Mouse (Mus musculus) testis, adult 2 months (tissue): ENCODE measurements around the gene Slc24a4.

Source experiments
- CTCF ChIP-seq: fragments of 200-500 bp; IDR thresholded peaks from 2 replicates; pipeline ENCODE4 v1.5.1; 2012; ENCODE audit warnings: low read depth, mild to moderate bottlenecking, inconsistent platforms, low read length, moderate library complexity; ENCODE audit not compliant: control insufficient read depth, insufficient read depth, insufficient replicate concordance
- POLR2A ChIP-seq: fragments of 200-500 bp; IDR thresholded peaks from 2 replicates; pipeline ENCODE4 v1.6.1; 2012; ENCODE audit warnings: low read depth, mild to moderate bottlenecking, inconsistent platforms, low read length, moderate library complexity; ENCODE audit not compliant: control insufficient read depth

DNA sequence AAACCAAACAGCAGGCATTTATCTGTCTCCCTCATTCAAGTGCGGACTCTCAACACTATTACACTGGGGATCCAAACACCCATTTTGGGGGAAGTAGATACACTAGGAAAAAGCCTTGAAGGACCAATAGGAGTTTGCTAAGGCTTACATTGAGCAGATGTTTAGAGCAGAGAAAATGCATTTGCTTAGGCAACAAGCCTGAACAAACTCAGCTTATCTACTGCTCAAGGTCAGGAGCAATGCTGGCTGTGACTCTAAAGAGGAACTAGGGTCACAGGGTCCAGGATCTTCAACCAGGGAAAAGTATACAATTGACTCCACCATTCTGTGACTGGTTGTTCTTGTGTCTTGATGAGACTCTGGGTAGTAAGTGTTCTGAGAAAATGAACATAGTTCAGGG, 38.0 kb upstream of the Slc24a4 start:
- TF ChIP-seq CTCF (no peak), POLR2A (no peak)
